Mouse (Mus musculus): Measurements from ENCODE around the gene Skp1a. TPM values are rescaled to one million over a fixed set of nuclear protein-coding genes. Genes with fewer than 3 reads are reported as not detected.

Skp1a gene
- total and polyA plus RNA-seq, 3 experiments: 38.9 to 255 (median 241) TPM

DNA sequence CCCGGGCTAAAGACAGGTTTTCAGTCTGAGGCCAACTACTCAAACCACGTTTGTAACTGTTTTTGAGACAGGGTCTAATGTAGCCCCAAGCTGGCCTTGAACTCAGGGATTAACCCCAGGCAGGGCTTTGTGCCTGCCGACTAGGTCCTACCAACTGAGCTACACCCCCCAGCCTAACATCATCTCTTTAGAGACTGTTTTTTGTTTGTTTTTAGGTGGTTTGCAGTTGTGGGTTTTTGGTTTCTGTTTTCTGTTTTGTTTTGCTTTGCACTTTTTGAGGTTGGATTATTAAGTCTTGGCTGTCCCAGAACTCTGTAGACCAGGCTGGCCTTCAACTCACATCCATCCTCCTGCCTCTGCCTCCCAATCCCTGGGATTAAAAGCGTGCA lies 42.1 kb downstream of the Skp1a start:
- no peak overlapping the region for H3K9ac ChIP-seq (ENCODE audit: low read depth, low read length)
- 92% methylated on average over 4 of the region's 4 CpGs for WGBS
- no peaks in the 10 kb centered on the region for H3K79me2 ChIP-seq (replicated peaks; ENCODE audit: control insufficient read depth, insufficient read depth, low read length)
- no peak overlapping the region for H3K4me3 ChIP-seq
- H3K27ac ChIP-seq: no peak overlapping the region
- DNase-seq: no peak
- no peaks in the 10 kb centered on the region for H3K27me3 ChIP-seq (ENCODE audit: control insufficient read depth, insufficient read depth, low read length)
- intact Hi-C loops (cut with DNase I): no loop called here
- TF ChIP-seq EP300 (IDR thresholded peaks at IDR 0.05; ENCODE audit: insufficient read depth, low read depth, low read length) (no peak), CTCF (IDR thresholded peaks at IDR 0.05) (no peak), POLR2A (IDR thresholded peaks at IDR 0.05; ENCODE audit: insufficient read depth, low read depth, low read length) (no peak)
- no peaks in the 10 kb centered on the region for H3K36me3 ChIP-seq (ENCODE audit: control insufficient read depth, insufficient read depth, low read length)
- H3K4me1 ChIP-seq (ENCODE audit: control insufficient read depth, insufficient read depth, low read length): peaks cover 6% of the 10 kb centered on the region

DNA sequence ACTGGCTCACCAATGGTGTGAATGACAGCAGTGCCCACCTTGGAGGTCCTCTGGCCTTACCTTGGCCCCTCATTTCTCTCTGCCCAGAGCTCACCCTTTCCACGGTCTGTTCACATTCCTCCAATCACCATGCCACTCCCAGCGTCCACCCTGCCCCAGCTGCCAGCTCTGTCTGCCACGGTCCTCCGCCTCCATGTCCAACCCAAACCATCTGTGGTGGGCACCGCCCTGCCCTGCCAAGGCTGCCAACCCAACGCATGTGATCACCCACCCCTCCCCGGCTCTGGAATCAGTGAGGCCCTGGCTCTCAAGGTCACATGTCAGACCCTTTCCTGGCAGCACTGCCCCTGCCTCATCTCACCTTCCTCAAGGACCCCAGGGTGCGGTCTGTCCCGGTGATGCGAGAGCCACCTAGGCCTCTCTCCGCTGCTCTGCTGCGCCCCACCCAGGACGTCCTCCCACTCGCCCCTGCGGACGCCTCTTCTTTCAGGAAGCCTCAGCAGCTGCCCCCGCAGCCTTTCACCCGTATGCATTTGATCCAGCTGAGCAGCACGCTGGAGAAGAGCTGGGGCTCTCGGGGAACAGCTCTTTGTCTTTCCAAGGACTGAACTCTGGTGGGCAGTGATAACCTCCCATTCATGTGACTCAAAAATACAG lies 42.8 kb downstream of the Skp1a start:
- no peak for TF ChIP-seq CTCF (IDR thresholded peaks at IDR 0.05)
- no peak for TF ChIP-seq EP300 (IDR thresholded peaks at IDR 0.05; ENCODE audit: insufficient read depth, low read depth, low read length)
- TF ChIP-seq POLR2A (IDR thresholded peaks at IDR 0.05; ENCODE audit: insufficient read depth, low read depth, low read length): no peak
- intact Hi-C loops (cut with DNase I): no loop called here
- H3K4me1 ChIP-seq (ENCODE audit: control insufficient read depth, insufficient read depth, low read length): peaks cover 6% of the 10 kb centered on the region
- no peaks in the 10 kb centered on the region for H3K79me2 ChIP-seq (replicated peaks; ENCODE audit: control insufficient read depth, insufficient read depth, low read length)
- H3K9ac ChIP-seq (ENCODE audit: low read depth, low read length): no peak overlapping the region
- no peak overlapping the region for H3K27ac ChIP-seq
- no peaks in the 10 kb centered on the region for H3K27me3 ChIP-seq (ENCODE audit: control insufficient read depth, insufficient read depth, low read length)
- DNase-seq: no peak
- 59% methylated on average over 20 of the region's 20 CpGs for WGBS
- H3K4me3 ChIP-seq: no peak overlapping the region
- H3K36me3 ChIP-seq (ENCODE audit: control insufficient read depth, insufficient read depth, low read length): no peaks in the 10 kb centered on the region

DNA sequence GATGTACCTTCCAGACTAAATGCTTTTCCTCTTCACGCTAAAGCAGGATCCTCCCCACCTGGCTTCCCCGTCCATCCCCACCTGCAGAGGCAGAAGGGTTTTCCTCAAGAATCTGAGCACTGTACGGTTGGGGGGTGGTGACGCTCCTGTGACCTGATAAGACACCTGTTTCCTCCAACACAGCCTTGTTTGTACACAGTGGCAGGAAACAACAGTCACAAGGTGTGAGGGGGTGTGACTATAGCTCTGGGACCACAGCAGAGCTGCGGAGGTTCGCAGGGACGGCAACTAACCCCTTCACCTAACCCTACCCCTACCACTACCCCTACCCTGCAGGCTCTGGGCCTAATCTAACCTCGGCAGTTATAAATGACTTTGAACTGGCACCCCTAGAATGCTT lies 43.6 kb downstream of the Skp1a start:
- Histone ChIP-seq H3K27me3 (ENCODE audit: control insufficient read depth, insufficient read depth, low read length) (no peaks in the 10 kb centered on the region), H3K36me3 (ENCODE audit: control insufficient read depth, insufficient read depth, low read length) (no peaks in the 10 kb centered on the region), H3K79me2 (replicated peaks; ENCODE audit: control insufficient read depth, insufficient read depth, low read length) (no peaks in the 10 kb centered on the region), H3K4me3 (no peak overlapping the region), H3K4me1 (ENCODE audit: control insufficient read depth, insufficient read depth, low read length) (peaks cover 2% of the 10 kb centered on the region), H3K27ac (no peak overlapping the region), H3K9ac (ENCODE audit: low read depth, low read length) (no peak overlapping the region)
- intact Hi-C loops (cut with DNase I): no loop called here
- TF ChIP-seq CTCF (IDR thresholded peaks at IDR 0.05): no peak
- TF ChIP-seq EP300 (IDR thresholded peaks at IDR 0.05; ENCODE audit: insufficient read depth, low read depth, low read length): no peak
- no peak for TF ChIP-seq POLR2A (IDR thresholded peaks at IDR 0.05; ENCODE audit: insufficient read depth, low read depth, low read length)
- 78% methylated on average over 8 of the region's 8 CpGs for WGBS
- DNase-seq: no peak

DNA sequence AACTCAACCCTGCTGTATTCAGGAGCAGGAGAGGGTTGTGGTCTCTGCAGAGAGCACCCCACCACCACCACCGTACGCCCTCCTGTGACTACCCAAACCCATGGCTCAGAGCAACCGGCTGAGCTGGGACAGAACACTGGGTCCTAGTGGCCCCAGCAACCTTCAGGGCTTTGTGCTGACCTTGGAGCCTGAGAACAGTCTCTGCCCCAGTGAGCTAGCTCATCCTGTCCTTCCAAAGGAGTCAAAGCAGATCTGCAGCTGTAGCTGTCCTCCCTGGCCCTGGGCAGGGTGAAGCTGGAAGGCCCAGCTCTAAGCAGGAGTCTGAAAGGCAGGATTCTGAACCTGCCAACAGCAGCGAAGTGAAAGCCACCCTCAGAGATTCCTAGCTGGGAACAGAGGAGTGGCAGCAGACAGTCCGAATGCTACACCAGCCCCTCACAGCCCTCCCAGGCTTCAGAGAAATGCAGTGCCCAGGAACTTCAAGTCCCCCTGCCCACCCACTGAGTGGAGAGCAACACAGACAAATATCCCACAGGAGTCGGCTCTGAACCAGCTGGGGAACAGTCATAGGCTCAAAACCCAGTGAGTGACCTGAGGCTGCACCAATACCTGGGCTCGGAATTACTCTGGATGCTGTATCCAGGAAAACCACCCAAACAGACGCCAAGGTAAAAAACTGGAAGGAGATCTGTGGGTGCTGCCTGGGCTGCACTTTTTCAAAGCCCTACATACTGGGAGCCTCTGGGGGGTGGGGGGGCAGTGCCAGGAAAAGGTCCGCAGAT lies 44.2 kb downstream of the Skp1a start:
- intact Hi-C loops (cut with DNase I): no loop called here
- WGBS: 80% methylated on average over 9 of the region's 9 CpGs
- Histone ChIP-seq H3K27ac (no peak overlapping the region), H3K4me3 (no peak overlapping the region), H3K36me3 (ENCODE audit: control insufficient read depth, insufficient read depth, low read length) (no peaks in the 10 kb centered on the region), H3K27me3 (ENCODE audit: control insufficient read depth, insufficient read depth, low read length) (no peaks in the 10 kb centered on the region), H3K4me1 (ENCODE audit: control insufficient read depth, insufficient read depth, low read length) (peaks cover 2% of the 10 kb centered on the region), H3K9ac (ENCODE audit: low read depth, low read length) (no peak overlapping the region), H3K79me2 (replicated peaks; ENCODE audit: control insufficient read depth, insufficient read depth, low read length) (no peaks in the 10 kb centered on the region)
- no peak for TF ChIP-seq EP300 (IDR thresholded peaks at IDR 0.05; ENCODE audit: insufficient read depth, low read depth, low read length)
- TF ChIP-seq POLR2A (IDR thresholded peaks at IDR 0.05; ENCODE audit: insufficient read depth, low read depth, low read length): no peak
- no peak for TF ChIP-seq CTCF (IDR thresholded peaks at IDR 0.05)
- DNase-seq: no peak

DNA sequence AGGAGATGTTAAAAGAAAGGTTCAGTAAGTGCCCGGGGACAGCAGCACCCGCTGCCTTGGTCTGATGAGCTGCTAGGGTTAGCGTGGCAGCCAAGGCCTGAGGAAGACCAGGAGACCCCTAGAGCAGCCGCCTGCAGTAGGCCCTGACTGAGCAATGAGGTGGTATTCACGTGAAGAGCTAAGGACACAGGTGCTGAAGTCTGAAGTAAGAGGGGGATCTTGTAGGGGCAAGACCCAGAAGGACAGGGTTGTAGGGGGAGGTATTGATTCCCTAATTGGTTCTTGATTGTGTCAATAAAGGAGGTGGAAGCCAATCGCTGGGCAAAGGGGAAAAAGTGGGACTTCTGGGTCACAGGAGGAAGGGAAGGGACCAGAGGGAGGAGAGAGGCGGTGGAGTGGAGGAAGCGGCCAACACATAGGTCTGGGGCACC lies 45.2 kb downstream of the Skp1a start:
- Histone ChIP-seq H3K27ac (no peak overlapping the region), H3K36me3 (ENCODE audit: control insufficient read depth, insufficient read depth, low read length) (no peaks in the 10 kb centered on the region), H3K4me1 (ENCODE audit: control insufficient read depth, insufficient read depth, low read length) (peaks cover 2% of the 10 kb centered on the region), H3K79me2 (replicated peaks; ENCODE audit: control insufficient read depth, insufficient read depth, low read length) (no peaks in the 10 kb centered on the region), H3K4me3 (no peak overlapping the region), H3K9ac (ENCODE audit: low read depth, low read length) (no peak overlapping the region), H3K27me3 (ENCODE audit: control insufficient read depth, insufficient read depth, low read length) (no peaks in the 10 kb centered on the region)
- TF ChIP-seq CTCF (IDR thresholded peaks at IDR 0.05): no peak
- no peak for TF ChIP-seq POLR2A (IDR thresholded peaks at IDR 0.05; ENCODE audit: insufficient read depth, low read depth, low read length)
- TF ChIP-seq EP300 (IDR thresholded peaks at IDR 0.05; ENCODE audit: insufficient read depth, low read depth, low read length): no peak
- no peak for DNase-seq
- 96% methylated on average over 8 of the region's 8 CpGs for WGBS
- intact Hi-C loops (cut with DNase I): no loop called here

Data from heart, adult 2 months (tissue).